ENCODE assay signal across 26 mouse cellular contexts in genomic region chr1:61274244-61274643, GRCm38 (mm10).
A peak's percentile ranks its signal among the peaks of the same experiment; 100 is the strongest.
DNase-seq lines count a peak whose midpoint lies in the region; ATAC-seq and TF ChIP-seq lines count a peak whose summit lies in the region.
"Had no signal": no experiment of that assay in that cellular context is flagged by ENCODE, and none has a peak within 500 bp of the region (broad histone marks: within the 10 kb centered on the region; RNA-seq: fewer than 3 reads in every experiment).

No protein-coding gene starts in this region.

- no peaks in the 10 kb centered on the region for H3K27me3 ChIP-seq in forebrain, embryonic 13.5 days
- H3K27me3 ChIP-seq in forebrain, embryonic 10.5 days (ENCODE audit: poor library complexity, severe bottlenecking), result peaks cover 48% of the 10 kb centered on the region
- H3K27me3 ChIP-seq in lung, embryonic 14.5 days (ENCODE audit: insufficient read depth, low read length), result no peaks in the 10 kb centered on the region
- no peaks in the 10 kb centered on the region for H3K27me3 ChIP-seq in forebrain, embryonic 16.5 days (replicated peaks; ENCODE audit: control insufficient read depth, insufficient read depth, low read length)
- H3K27me3 ChIP-seq: embryonic facial prominence, embryonic 12.5 days; embryonic facial prominence, embryonic 15.5 days; heart, embryonic 13.5 days had no signal

- DNase-seq in forebrain, embryonic 10.5 days (ENCODE audit: extremely low spot score, low spot score), result no peak
- DNase-seq in lung, embryonic 14.5 days, result peak; percentile 15
- DNase-seq in lung, postnatal 4 days, result no peak
- DNase-seq in testis, postnatal 10 days (ENCODE audit: low spot score), result no peak
- DNase-seq: adrenal gland, adult 8-10 months; adrenal gland, postnatal 25 days; cerebellum, adult 11 months; cerebellum, adult 2 months; cerebellum, adult 9-11 months; cerebellum, postnatal 25 days; gastrocnemius, postnatal 10 days; gastrocnemius, postnatal 36 days; heart, adult 2 months; heart, postnatal 14 days; heart, postnatal 4 days had no signal

- H3K27ac ChIP-seq in forebrain, embryonic 13.5 days, result no peak overlapping the region
- H3K27ac ChIP-seq in forebrain, embryonic 10.5 days, result no peak overlapping the region
- H3K27ac ChIP-seq in lung, embryonic 14.5 days (ENCODE audit: low read depth), result no peak overlapping the region
- no peak overlapping the region for H3K27ac ChIP-seq in forebrain, embryonic 16.5 days (ENCODE audit: low read length)
- H3K27ac ChIP-seq: embryonic facial prominence, embryonic 12.5 days; embryonic facial prominence, embryonic 15.5 days; heart, adult 2 months; heart, embryonic 10.5 days; heart, embryonic 13.5 days; hindbrain, embryonic 14.5 days; hindbrain, postnatal 0 days had no signal

- no peak for TF ChIP-seq CTCF in lung, embryonic 14.5 days (IDR thresholded peaks at IDR 0.05; ENCODE audit: low read depth)

- 86% methylated on average over 1 of the region's 1 CpGs for WGBS in forebrain, embryonic 13.5 days
- WGBS in forebrain, embryonic 10.5 days, result 95% methylated on average over 1 of the region's 1 CpGs
- 54% methylated on average over 1 of the region's 1 CpGs for WGBS in lung, embryonic 14.5 days
- 43% methylated on average over 1 of the region's 1 CpGs for WGBS in forebrain, embryonic 16.5 days

- no peaks in the 10 kb centered on the region for H3K36me3 ChIP-seq in forebrain, embryonic 13.5 days (ENCODE audit: poor library complexity, severe bottlenecking)
- no peaks in the 10 kb centered on the region for H3K36me3 ChIP-seq in forebrain, embryonic 10.5 days (replicated peaks)
- H3K36me3 ChIP-seq in lung, embryonic 14.5 days (ENCODE audit: insufficient read depth), result no peaks in the 10 kb centered on the region
- H3K36me3 ChIP-seq in forebrain, embryonic 16.5 days (ENCODE audit: control insufficient read depth, insufficient read depth), result no peaks in the 10 kb centered on the region
- H3K36me3 ChIP-seq: embryonic facial prominence, embryonic 12.5 days; embryonic facial prominence, embryonic 15.5 days; heart, embryonic 10.5 days; heart, embryonic 13.5 days had no signal

- no peak overlapping the region for H3K4me2 ChIP-seq in forebrain, embryonic 13.5 days
- H3K4me2 ChIP-seq in lung, embryonic 14.5 days, result no peak overlapping the region
- H3K4me2 ChIP-seq in forebrain, embryonic 16.5 days (ENCODE audit: low read length), result no peak overlapping the region
- H3K4me2 ChIP-seq: embryonic facial prominence, embryonic 12.5 days; embryonic facial prominence, embryonic 15.5 days; heart, embryonic 13.5 days; hindbrain, embryonic 14.5 days had no signal

- peak; percentile 48; the same call in 1 of the 2 replicates for ATAC-seq in forebrain, embryonic 13.5 days
- ATAC-seq in lung, embryonic 14.5 days (ENCODE audit: insufficient read depth), result no peak
- peak; percentile 81 for ATAC-seq in forebrain, embryonic 16.5 days
- ATAC-seq: activated CD4-positive, CD25-positive, alpha-beta regulatory T cell, adult 4 months; hindbrain, postnatal 0 days; inflammation-experienced regulatory T-cells, adult 6 months; intestine, embryonic 16.5 days had no signal

- H3K4me1 ChIP-seq in forebrain, embryonic 13.5 days, result no peaks in the 10 kb centered on the region
- no peaks in the 10 kb centered on the region for H3K4me1 ChIP-seq in forebrain, embryonic 10.5 days
- no peaks in the 10 kb centered on the region for H3K4me1 ChIP-seq in lung, embryonic 14.5 days (ENCODE audit: insufficient read depth)
- peaks cover 10% of the 10 kb centered on the region for H3K4me1 ChIP-seq in forebrain, embryonic 16.5 days (replicated peaks; ENCODE audit: control insufficient read depth, insufficient read depth, low read length)
- H3K4me1 ChIP-seq: embryonic facial prominence, embryonic 12.5 days; embryonic facial prominence, embryonic 15.5 days; heart, embryonic 10.5 days; heart, embryonic 13.5 days had no signal

- H3K9me3 ChIP-seq in forebrain, embryonic 13.5 days (replicated peaks), result no peaks in the 10 kb centered on the region
- no peaks in the 10 kb centered on the region for H3K9me3 ChIP-seq in forebrain, embryonic 10.5 days
- H3K9me3 ChIP-seq in lung, embryonic 14.5 days (ENCODE audit: low read depth, low read length), result no peaks in the 10 kb centered on the region
- no peaks in the 10 kb centered on the region for H3K9me3 ChIP-seq in forebrain, embryonic 16.5 days (ENCODE audit: control insufficient read depth, low read length)
- H3K9me3 ChIP-seq: embryonic facial prominence, embryonic 12.5 days; embryonic facial prominence, embryonic 15.5 days; heart, embryonic 10.5 days; heart, embryonic 13.5 days had no signal

- H3K9ac ChIP-seq in forebrain, embryonic 13.5 days, result no peak overlapping the region
- no peak overlapping the region for H3K9ac ChIP-seq in lung, embryonic 14.5 days
- H3K9ac ChIP-seq in forebrain, embryonic 16.5 days (replicated peaks; ENCODE audit: low read depth, low read length), result no peak overlapping the region
- H3K9ac ChIP-seq: embryonic facial prominence, embryonic 12.5 days; embryonic facial prominence, embryonic 15.5 days; heart, embryonic 13.5 days; hindbrain, embryonic 14.5 days had no signal

- H3K4me3 ChIP-seq in forebrain, embryonic 13.5 days, result no peak overlapping the region
- no peak overlapping the region for H3K4me3 ChIP-seq in forebrain, embryonic 10.5 days
- no peak overlapping the region for H3K4me3 ChIP-seq in lung, embryonic 14.5 days (ENCODE audit: low read depth, low read length)
- no peak overlapping the region for H3K4me3 ChIP-seq in forebrain, embryonic 16.5 days (replicated peaks; ENCODE audit: low read length)
- H3K4me3 ChIP-seq: embryonic facial prominence, embryonic 12.5 days; embryonic facial prominence, embryonic 15.5 days; heart, adult 2 months; heart, embryonic 10.5 days; heart, embryonic 13.5 days had no signal
